Mouse (Mus musculus) heart, embryonic 16.5 days (tissue): ENCODE measurements around the gene Ift20. TPM values are rescaled to one million over a fixed set of nuclear protein-coding genes. Genes with fewer than 3 reads are reported as not detected.

Experiments
- polyA plus RNA-seq: library from polyadenylated mRNA; unstranded; fragments of >200 nt; fragmentation: Nextera tagmentation; extraction: Ambion mirVana; gene quantifications from 2 replicates; pipeline ENCODE4 v1.2.1, GENCODE M21; 2015

The Ift20 gene
- polyA plus RNA-seq, 1 experiment from 2014 or later: 109 TPM

Other genes starting within 250 kb of the Ift20 start
- gene BC030499, start 245.5 kb upstream of the Ift20 start, polyA plus RNA-seq: 0.32 and 0.51 TPM in 2 replicates
- gene Spag5, start 234.8 kb upstream of the Ift20 start, polyA plus RNA-seq: 27.7 and 28.5 TPM in 2 replicates
- 29.0 and 30.7 TPM in 2 replicates for gene Aldoc, start 213.4 kb upstream of the Ift20 start, polyA plus RNA-seq
- 52.3 and 56.3 TPM in 2 replicates for gene Pigs, start 207.9 kb upstream of the Ift20 start, polyA plus RNA-seq
- 34.0 and 37.1 TPM in 2 replicates for gene Unc119, start 192.9 kb upstream of the Ift20 start, polyA plus RNA-seq
- 4.1 and 7.9 TPM in 2 replicates for gene Foxn1, start 149.8 kb upstream of the Ift20 start, polyA plus RNA-seq
- 0.10 and 0.70 TPM in 2 replicates for gene Slc13a2, start 114.1 kb upstream of the Ift20 start, polyA plus RNA-seq
- gene Slc46a1, start 70.7 kb upstream of the Ift20 start, polyA plus RNA-seq: 6.1 and 7.2 TPM in 2 replicates
- gene Sarm1, start 38.6 kb upstream of the Ift20 start, polyA plus RNA-seq: 0.12 and 0.21 TPM in 2 replicates
- 2.1 and 2.3 TPM in 2 replicates for gene Vtn, start 37.3 kb upstream of the Ift20 start, polyA plus RNA-seq
- not detected in 2 replicates for gene Sebox, start 32.9 kb upstream of the Ift20 start, polyA plus RNA-seq
- 40.3 and 43.9 TPM in 2 replicates for gene Tmem199, start 24.2 kb upstream of the Ift20 start, polyA plus RNA-seq
- 186 and 187 TPM in 2 replicates for gene Poldip2, start 24.2 kb upstream of the Ift20 start, polyA plus RNA-seq
- 70.5 and 78.4 TPM in 2 replicates for gene Tnfaip1, start within 50 bp of the Ift20 start, polyA plus RNA-seq
- gene Tmem97, start 14.4 kb downstream of the Ift20 start, polyA plus RNA-seq: 46.8 and 48.1 TPM in 2 replicates
- 10.8 and 13.2 TPM in 2 replicates for gene Nlk, start 161.0 kb downstream of the Ift20 start, polyA plus RNA-seq
- gene Ccnq, start 215.4 kb downstream of the Ift20 start, polyA plus RNA-seq: 27.8 and 30.9 TPM in 2 replicates